Mouse (Mus musculus): Measurements from ENCODE around the gene Klhl23.

Gene Klhl23

GRCm38 (mm10) chr2:69829680-69830079 is 7.9 kb downstream of the Klhl23 start:
- no peak for DNase-seq (ENCODE audit: low read depth, low spot score)

- peak; percentile 45 for DNase-seq (ENCODE audit: low read depth, low spot score)
Observed at GRCm38 (mm10) chr2:69830116-69830515, 8.4 kb downstream of the Klhl23 start.

GRCm38 (mm10) chr2:69837244-69837967 is 15.7 kb downstream of the Klhl23 start:
- DNase-seq (ENCODE audit: low read depth, low spot score), result peak; percentile 40

GRCm38 (mm10) chr2:69837996-69838395 is 16.3 kb downstream of the Klhl23 start:
- DNase-seq (ENCODE audit: low read depth, low spot score), result no peak

GRCm38 (mm10) chr2:69838707-69839106 is 17.0 kb downstream of the Klhl23 start:
- no peak for DNase-seq (ENCODE audit: low read depth, low spot score)

GRCm38 (mm10) chr2:69840261-69840660 is 18.5 kb downstream of the Klhl23 start:
- peak; percentile 59 for DNase-seq (ENCODE audit: low read depth, low spot score)

GRCm38 (mm10) chr2:69849215-69849614 is 27.5 kb downstream of the Klhl23 start:
- no peak for DNase-seq (ENCODE audit: low read depth, low spot score)

- no peak for DNase-seq (ENCODE audit: low read depth, low spot score)
Observed at GRCm38 (mm10) chr2:69851427-69852058, 29.8 kb downstream of the Klhl23 start.

GRCm38 (mm10) chr2:69856392-69856791 is 34.6 kb downstream of the Klhl23 start:
- no peak for DNase-seq (ENCODE audit: low read depth, low spot score)

GRCm38 (mm10) chr2:69857882-69858281 is 36.1 kb downstream of the Klhl23 start:
- DNase-seq (ENCODE audit: low read depth, low spot score), result no peak

GRCm38 (mm10) chr2:69860972-69861452 is 39.3 kb downstream of the Klhl23 start:
- no peak for DNase-seq (ENCODE audit: low read depth, low spot score)

GRCm38 (mm10) chr2:69861485-69862091 is 39.8 kb downstream of the Klhl23 start, which contains the start of gene Ssb:
Gene Ssb, plus strand, starts transcription at chr2:69861562.
- peak; percentile 97 for DNase-seq (ENCODE audit: low read depth, low spot score)

- DNase-seq (ENCODE audit: low read depth, low spot score), result no peak
Observed at GRCm38 (mm10) chr2:69862117-69862657, 40.4 kb downstream of the Klhl23 start.

GRCm38 (mm10) chr2:69883990-69884391 is 62.2 kb downstream of the Klhl23 start:
- DNase-seq (ENCODE audit: low read depth, low spot score), result no peak

- DNase-seq (ENCODE audit: low read depth, low spot score), result no peak
Observed at GRCm38 (mm10) chr2:69884581-69884980, 62.8 kb downstream of the Klhl23 start.

- no peak for DNase-seq (ENCODE audit: low read depth, low spot score)
Observed at GRCm38 (mm10) chr2:69885050-69885449, 63.3 kb downstream of the Klhl23 start.

- peak; percentile 95 for DNase-seq (ENCODE audit: low read depth, low spot score)
Observed at GRCm38 (mm10) chr2:69885451-69886305, 63.9 kb downstream of the Klhl23 start, which contains the start of gene Mettl5. Gene Mettl5, minus strand, starts transcription at chr2:69885615.

Measured in brain, adult 2 months (tissue).